Mouse (Mus musculus) C3H10T1/2 (cell line): ENCODE measurements around the gene Cdk5rap3. TPM values are rescaled to one million over a fixed set of nuclear protein-coding genes. Genes with fewer than 3 reads are reported as not detected.

Source experiments
- polyA plus RNA-seq, 2 experiments: library from polyadenylated mRNA; unstranded; fragments of >200 nt; fragmentation: generic; extraction: Trizol; gene quantifications; one replicate each; pipeline ENCODE4 v1.2.1; 2012; ENCODE audit warnings: missing spikeins in 2 of 2

Gene Cdk5rap3
- 10 to 100 TPM; 58.3 to 94.0 TPM for polyA plus RNA-seq

GRCm38 (mm10) chr11:96916044-96916884, at the start of gene Cdk5rap3:
TSS of gene Cdk5rap3 (minus strand) at chr11:96916496.

GRCm38 (mm10) chr11:96943746-96944304, 27.5 kb upstream of the Cdk5rap3 start, which contains the start of gene Pnpo:
TSS of gene Pnpo (minus strand) at chr11:96943986.

GRCm38 (mm10) chr11:96928088-96928487, 11.8 kb upstream of the Cdk5rap3 start, which contains the start of gene Prr15l:
TSS of gene Prr15l (plus strand) at chr11:96928104.

Other genes with a start within 250 kb of the Cdk5rap3 start
- gene Snx11, start 138.9 kb downstream of the Cdk5rap3 start, polyA plus RNA-seq, result 10 to 100 TPM in 1 of 2 experiments, 1 to 10 TPM in 1; 9.3 to 16.1 TPM
- 10 to 100 TPM; 10.9 to 66.8 TPM for gene Cbx1, start 127.4 kb downstream of the Cdk5rap3 start, polyA plus RNA-seq
- gene Nfe2l1, start 86.5 kb downstream of the Cdk5rap3 start, polyA plus RNA-seq, result 100 to 1,000 TPM in 1 of 2 experiments, 10 to 100 TPM in 1; 32.1 to 205 TPM
- gene Copz2, start 66.6 kb downstream of the Cdk5rap3 start, polyA plus RNA-seq, result 100 to 1,000 TPM; 148 to 589 TPM
- gene Prr15l, start 11.6 kb upstream of the Cdk5rap3 start, polyA plus RNA-seq, result not detected
- 1 to 10 TPM; 1.6 to 2.6 TPM for gene Pnpo, start 27.5 kb upstream of the Cdk5rap3 start, polyA plus RNA-seq
- 10 to 100 TPM in 1 of 2 experiments, 1 to 10 TPM in 1; 6.4 to 15.4 TPM for gene Sp2, start 66.5 kb upstream of the Cdk5rap3 start, polyA plus RNA-seq
- gene Sp6, start 96.9 kb upstream of the Cdk5rap3 start, polyA plus RNA-seq, result under 1 TPM in 1 of 2 experiments, not detected in 1; 0.06 TPM
- 10 to 100 TPM; 37.1 to 48.4 TPM for gene Scrn2, start 113.4 kb upstream of the Cdk5rap3 start, polyA plus RNA-seq
- gene Lrrc46, start 124.9 kb upstream of the Cdk5rap3 start, polyA plus RNA-seq, result 1 to 10 TPM; 2.0 to 6.0 TPM
- 100 to 1,000 TPM in 1 of 2 experiments, 10 to 100 TPM in 1; 76.8 to 100 TPM for gene Mrpl10, start 125.1 kb upstream of the Cdk5rap3 start, polyA plus RNA-seq
- gene Osbpl7, start 134.1 kb upstream of the Cdk5rap3 start, polyA plus RNA-seq, result 1 to 10 TPM; 1.9 to 7.7 TPM
- gene Tbx21, start 198.8 kb upstream of the Cdk5rap3 start, polyA plus RNA-seq, result not detected
- gene Tbkbp1, start 235.0 kb upstream of the Cdk5rap3 start, polyA plus RNA-seq, result 1 to 10 TPM in 1 of 2 experiments, under 1 TPM in 1; 0.07 to 1.3 TPM